Mouse (Mus musculus): ENCODE measurements around the gene Otog.

Gene Otog

DNA sequence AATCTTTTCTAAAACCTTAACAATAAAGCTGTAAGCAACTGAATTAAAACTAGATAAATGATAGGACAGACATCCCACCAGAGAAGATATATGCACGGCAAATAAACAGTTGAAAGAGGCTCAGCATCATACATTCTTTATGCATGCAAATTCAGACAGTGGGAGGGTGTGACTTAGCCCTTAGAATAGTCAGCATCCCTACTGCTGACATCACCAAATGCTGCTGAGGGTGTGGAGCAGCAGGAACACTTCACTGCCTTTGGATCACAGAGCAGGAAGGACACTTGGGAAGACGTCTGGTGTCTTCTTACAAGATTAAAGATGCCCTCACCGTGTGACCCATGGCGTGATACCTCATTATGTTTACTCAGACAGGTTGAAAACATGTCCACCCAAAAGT lies 87.1 kb downstream of the Otog start:
- ChIA-PET POLR2A (no interaction called here), CTCF (no interaction called here)

DNA sequence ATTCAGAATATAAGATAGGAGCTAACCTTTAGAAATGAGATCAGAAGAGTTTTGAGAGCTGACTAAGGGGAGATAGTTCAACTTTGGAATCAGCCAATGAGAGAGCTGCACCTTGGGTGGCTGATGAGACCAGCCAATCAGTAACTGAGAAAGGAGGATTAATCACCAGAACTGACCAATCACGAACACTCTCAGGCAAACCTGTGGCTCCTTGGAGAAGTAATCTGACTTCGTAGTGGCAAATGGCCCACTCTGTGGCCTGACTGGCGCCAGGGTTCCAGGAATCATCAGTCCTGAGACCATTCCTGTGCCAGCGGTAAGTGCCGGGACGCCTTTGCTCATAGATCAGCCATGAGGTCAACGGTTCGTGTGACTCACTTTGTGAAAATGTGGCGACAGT lies 96.6 kb downstream of the Otog start:
- ChIA-PET CTCF (no interaction called here), POLR2A (interaction anchor here in 1 of 4 experiments (0.9 kb wide), 1 partner anchor 18 kb away, joined by 3 read pairs; no protein-coding TSS in a partner anchor)

DNA sequence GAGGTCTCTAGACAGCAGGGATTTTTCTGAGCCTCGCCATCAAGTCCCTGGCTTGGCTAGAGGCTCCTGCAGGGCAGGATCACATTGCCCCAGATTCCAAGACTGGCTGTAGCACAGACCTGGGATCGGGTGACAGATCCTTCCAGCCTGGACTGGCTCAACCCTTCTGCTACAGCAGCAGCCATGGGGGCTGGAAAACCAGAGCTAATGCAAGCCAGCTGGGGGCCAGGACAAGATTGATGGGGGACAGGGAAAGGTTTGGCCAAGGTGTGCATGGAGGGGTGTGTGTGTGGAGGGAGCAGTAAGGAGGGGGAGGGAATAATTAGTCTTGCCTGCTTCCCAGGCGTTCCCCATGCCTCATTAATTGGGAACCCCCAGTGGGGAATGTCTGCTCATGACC lies 99.0 kb downstream of the Otog start:
- ChIA-PET CTCF (no interaction called here), POLR2A (interaction anchor here in 1 of 4 experiments (0.6 kb wide), 1 partner anchor 23 kb away, joined by 3 read pairs; no protein-coding TSS in a partner anchor)

DNA sequence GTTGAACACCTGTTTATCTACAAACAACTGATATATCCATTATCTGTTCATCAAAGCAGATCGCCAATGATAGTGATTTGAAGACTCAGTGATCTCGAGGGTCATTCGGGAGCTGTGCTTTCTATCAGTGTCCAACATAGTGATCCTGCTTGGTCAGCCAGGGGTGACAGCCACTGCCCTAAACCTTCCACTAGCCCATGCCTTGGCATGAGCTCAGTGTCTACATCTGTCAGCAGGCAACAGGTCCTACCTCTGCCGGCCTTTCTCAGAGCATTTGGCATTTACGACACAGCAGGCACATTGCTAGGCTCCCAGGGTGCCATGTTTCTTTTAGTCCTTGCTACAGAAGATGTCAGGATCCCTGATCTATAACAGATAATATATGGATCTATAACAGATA lies 99.5 kb downstream of the Otog start:
- POLR2A ChIA-PET: interaction anchor here in 1 of 4 experiments (0.6 kb wide), 1 partner anchor 22 kb away, joined by 3 read pairs; no protein-coding TSS in a partner anchor
- CTCF ChIA-PET: interaction anchor here in 1 of 4 experiments (1.1 kb wide), 1 partner anchor 37 kb away, joined by 3 read pairs; no protein-coding TSS in a partner anchor

DNA sequence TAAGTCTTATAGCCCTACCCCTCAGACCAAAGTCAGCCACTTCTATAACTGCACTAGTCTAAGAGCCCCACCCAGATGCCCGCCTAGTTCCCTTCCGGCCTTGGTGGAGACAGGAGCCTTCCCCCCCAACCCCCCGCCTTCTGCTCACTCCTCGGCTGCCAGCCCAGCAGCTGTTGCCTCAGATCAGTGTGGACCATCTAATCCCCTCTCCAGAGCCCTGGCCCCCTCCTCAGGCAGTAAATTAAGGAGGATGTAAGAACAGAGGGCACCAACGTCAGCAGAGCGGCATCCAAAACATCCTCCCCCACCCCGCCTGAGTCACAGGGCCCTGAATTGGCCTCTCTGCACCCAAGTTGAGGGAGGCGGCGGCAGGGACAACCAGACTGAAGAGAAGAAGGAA lies 100.7 kb downstream of the Otog start:
- CTCF ChIA-PET: interaction anchor here in 2 of 4 experiments (0.7 to 1.1 kb wide), 2 partner anchors 36 to 266 kb away, joined by 3 to 6 read pairs; no protein-coding TSS in a partner anchor
- POLR2A ChIA-PET: interaction anchor here in 1 of 4 experiments (0.6 kb wide), 1 partner anchor 12 kb away, joined by 3 read pairs; no protein-coding TSS in a partner anchor

DNA sequence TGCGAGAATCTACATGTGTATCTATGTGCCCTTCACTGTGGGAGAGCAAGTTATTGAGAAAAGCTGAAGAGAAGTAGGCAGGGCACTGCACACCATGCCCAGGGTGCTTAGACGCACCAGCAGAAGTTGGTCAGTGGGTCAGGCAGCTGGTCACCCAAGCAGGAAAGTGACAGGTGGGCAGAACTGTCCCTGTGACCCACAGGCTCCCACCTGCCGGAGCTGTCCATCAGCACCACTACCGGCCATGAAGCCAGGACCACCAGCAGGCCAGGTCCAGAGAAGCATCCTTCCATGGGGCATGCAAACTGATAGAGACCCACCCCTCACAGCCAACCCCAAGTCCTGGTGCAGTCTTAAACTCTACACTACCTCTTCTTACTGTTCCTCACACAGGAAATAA lies 106.9 kb downstream of the Otog start:
- ChIA-PET CTCF (interaction anchor here in 1 of 4 experiments (0.6 kb wide), 1 partner anchor 166 kb away, joined by 3 read pairs; no protein-coding TSS in a partner anchor), POLR2A (interaction anchor here in 2 of 4 experiments (0.7 to 1.3 kb wide), 2 partner anchors 13 to 71 kb away, joined by 3 read pairs; no protein-coding TSS in a partner anchor)

DNA sequence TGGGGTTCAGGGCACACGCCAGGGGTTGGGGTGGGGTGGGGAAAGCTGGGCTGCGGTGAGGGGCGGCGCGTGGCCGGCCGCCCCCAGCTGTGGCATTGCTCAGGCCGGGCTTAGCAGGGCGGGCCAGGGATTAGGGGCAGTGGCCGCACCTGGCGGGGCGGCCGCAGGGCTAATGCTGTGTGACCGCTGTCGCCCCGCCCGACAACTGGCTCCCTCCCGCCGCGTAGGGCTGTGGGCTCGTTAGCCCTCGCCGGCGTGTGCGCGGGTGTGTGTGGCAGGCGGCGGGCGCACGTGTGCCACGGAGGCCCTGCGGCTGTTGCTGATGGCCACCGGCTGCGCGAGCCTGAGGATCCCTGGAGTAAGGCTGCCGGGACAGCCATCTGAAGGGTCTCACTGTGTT lies 108.0 kb downstream of the Otog start:
- ChIA-PET POLR2A (interaction anchor here in 1 of 4 experiments (0.6 kb wide), 1 partner anchor 57 kb away, joined by 3 read pairs; no protein-coding TSS in a partner anchor), CTCF (interaction anchor here in 2 of 4 experiments (0.6 kb wide), 2 partner anchors 122 to 138 kb away, joined by 3 read pairs; no protein-coding TSS in a partner anchor)

DNA sequence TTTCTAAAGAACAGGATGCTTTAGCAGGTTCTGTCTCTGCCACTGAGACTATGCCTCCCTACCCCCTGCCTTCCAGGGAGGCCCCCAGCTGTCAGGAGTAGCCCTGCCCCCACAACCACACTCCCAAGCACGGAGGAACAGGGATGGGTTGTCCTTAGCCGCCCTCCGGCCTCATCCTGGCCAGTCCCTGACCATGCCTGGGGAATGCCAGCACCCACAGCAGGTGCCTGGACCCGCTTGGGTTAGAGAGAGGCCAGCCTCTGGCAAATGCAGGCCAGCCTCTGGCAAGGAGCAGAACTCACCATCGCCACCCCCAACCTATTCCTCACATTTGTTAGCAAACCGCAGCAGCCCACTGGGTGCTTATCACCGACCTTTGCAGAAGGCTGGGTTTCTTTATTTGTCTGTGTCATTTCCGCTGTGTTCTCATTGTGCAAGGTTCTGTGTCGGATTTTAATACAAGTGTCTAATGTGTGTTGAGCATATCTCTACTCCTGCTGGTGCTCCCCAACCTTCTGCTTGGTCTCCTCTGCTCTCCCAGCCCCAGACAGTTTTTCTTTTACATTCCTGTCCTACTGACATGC lies 109.4 kb downstream of the Otog start:
- CTCF ChIA-PET: interaction anchor here in 1 of 4 experiments (0.6 kb wide), 1 partner anchor 1733 kb away, joined by 8 read pairs; no protein-coding TSS in a partner anchor

DNA sequence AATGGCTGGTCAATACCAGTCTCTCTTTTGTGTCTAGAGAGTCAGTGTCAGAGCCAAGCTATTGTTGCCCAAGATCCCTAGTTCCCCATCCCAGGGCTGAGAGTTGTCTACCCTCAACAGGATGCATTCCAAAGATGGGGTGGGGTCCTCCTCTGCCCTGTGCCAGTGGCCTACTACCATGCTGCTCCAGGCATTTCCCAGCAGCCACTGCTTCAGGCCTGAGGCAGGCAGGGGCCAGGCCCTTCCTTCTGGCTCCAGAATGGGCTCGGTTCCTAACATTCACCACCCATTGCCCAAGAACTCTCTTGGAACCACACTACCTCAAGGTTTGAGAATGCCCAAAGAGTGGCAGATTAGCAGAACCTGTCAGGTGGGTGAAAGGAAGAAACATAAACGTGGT lies 112.0 kb downstream of the Otog start:
- ChIA-PET CTCF (no interaction called here), POLR2A (no interaction called here)

More for the DNA sequence above, 109.4 kb downstream of the Otog start:
- POLR2A ChIA-PET: no interaction called here

DNA sequence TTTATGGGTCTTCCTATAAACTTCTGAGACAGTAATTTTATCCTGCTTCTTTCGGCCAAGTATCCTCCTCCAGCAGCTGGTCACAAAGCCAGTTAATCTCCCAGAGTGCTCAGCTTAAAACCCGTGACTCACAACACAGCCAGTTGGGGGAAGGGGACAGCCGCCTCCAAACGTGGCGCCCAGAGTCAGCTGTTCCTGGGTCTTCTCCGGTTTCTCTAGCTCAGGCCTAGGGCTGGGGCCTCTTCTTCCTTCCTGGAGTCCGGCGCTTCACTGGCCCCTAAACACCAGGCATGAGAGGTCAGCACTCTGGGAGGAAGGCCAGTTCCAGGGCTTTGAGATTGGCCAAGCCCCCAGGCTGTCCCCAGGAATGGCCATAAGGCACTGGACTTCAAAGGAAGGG lies 112.4 kb downstream of the Otog start:
- ChIA-PET CTCF (no interaction called here), POLR2A (interaction anchor here in 1 of 4 experiments (0.6 kb wide), 1 partner anchor 12 kb away, joined by 3 read pairs; no protein-coding TSS in a partner anchor)

DNA sequence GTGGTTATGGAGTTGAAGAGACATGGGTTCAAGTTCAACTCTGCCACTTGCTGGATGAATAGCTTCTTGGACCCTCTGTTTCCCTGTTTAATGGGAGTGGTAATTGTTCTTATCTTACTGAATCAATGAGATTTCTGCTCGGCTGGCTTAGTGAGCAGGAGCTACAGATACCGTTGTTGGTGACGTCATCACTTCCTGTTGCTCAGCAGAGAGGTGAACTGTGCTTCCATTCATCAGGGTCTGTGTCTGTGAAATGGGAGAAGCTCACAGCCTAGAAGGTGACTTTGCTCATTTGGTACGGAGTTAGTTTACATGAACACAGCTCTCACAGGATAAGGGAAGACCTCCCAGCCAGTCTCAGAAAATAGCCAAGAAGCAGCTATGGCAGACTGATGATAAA lies 113.1 kb downstream of the Otog start:
- CTCF ChIA-PET: no interaction called here

More for the DNA sequence above, 113.1 kb downstream of the Otog start:
- POLR2A ChIA-PET: interaction anchor here in 1 of 4 experiments (0.7 kb wide), 1 partner anchor 74 kb away, joined by 3 read pairs; no protein-coding TSS in a partner anchor

Measured in embryonic stem cell, embryonic (primary cell).